Mouse (Mus musculus): ENCODE data around the gene Arl16. TPM values are rescaled to one million over a fixed set of nuclear protein-coding genes. Genes with fewer than 3 reads are reported as not detected.
A peak's percentile ranks its signal among the peaks of the same experiment; 100 is the strongest.

Arl16 gene
- polyA plus RNA-seq, 1 experiment from 2014 or later: 50.5 TPM

GRCm38 (mm10) chr11:120442344-120442743 is 25.1 kb downstream of the Arl16 start, which contains the start of gene Tspan10:
Tspan10 (plus strand) TSS chr11:120442644.
- no peak for ATAC-seq (ENCODE audit: insufficient number of reproducible peaks, low FRiP score, low TSS enrichment, low read depth)
- Histone ChIP-seq H3K9ac (no peak within 1 kb of the TSS), H3K4me2 (no peak within 1 kb of the TSS), H3K4me3 (no peak within 1 kb of the TSS), H3K9me3 (no peaks in the 10 kb centered on the region), H3K36me3 (no peaks in the 10 kb centered on the region), H3K4me1 (no peaks in the 10 kb centered on the region), H3K27me3 (no peaks in the 10 kb centered on the region), H3K27ac (no peak within 1 kb of the TSS)
- 84% methylated on average over 3 of the region's 3 CpGs for WGBS

DNA sequence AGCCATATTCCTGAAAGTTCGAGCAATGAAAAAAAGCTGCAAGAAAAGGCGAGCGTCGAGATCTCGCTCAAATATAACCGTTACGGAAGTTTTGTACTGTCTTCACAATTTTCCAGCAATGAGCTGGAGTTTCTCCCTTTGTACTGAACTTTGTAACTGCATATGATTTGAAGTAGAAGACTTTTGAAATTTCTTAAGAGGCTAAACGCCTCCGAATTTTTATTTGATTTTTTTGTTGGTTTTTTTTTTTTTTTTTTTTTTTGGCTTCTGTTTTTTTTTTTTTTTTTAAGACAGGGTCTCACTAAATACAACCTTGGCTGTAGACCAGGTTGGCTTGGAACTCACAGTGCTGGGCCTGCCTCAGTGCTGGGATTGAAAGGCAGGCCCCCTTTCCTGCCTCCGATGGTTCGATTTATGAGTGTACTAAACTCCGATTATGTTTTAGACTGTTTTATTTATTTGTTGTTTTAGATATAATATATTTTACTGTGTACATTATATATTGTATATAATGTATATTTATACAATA is 29.5 kb downstream of the Arl16 start:
- Histone ChIP-seq H3K4me1 (peaks cover 12% of the 10 kb centered on the region), H3K27me3 (no peaks in the 10 kb centered on the region), H3K9ac (peak overlapping the region; percentile 97), H3K27ac (peak overlapping the region; percentile 82), H3K4me3 (peak overlapping the region; percentile 99), H3K4me2 (peak overlapping the region; percentile 64), H3K9me3 (no peaks in the 10 kb centered on the region), H3K36me3 (peaks cover 18% of the 10 kb centered on the region)
- ATAC-seq (ENCODE audit: insufficient number of reproducible peaks, low FRiP score, low TSS enrichment, low read depth): no peak
- WGBS: 20% methylated on average over 12 of the region's 12 CpGs

- WGBS: under 1% methylated on average over 72 of the region's 77 CpGs
- H3K27me3 ChIP-seq: no peaks in the 10 kb centered on the region
- H3K36me3 ChIP-seq: peaks cover 24% of the 10 kb centered on the region
- H3K4me2 ChIP-seq: peak within 1 kb of the TSS; percentile 64
- ATAC-seq (ENCODE audit: insufficient number of reproducible peaks, low FRiP score, low TSS enrichment, low read depth): peak; percentile 89
- peak within 1 kb of the TSS; percentile 82 for H3K27ac ChIP-seq
- H3K4me3 ChIP-seq: peak within 1 kb of the TSS; percentile 99
- H3K4me1 ChIP-seq: peaks cover 12% of the 10 kb centered on the region
- no peaks in the 10 kb centered on the region for H3K9me3 ChIP-seq
- peak within 1 kb of the TSS; percentile 97 for H3K9ac ChIP-seq
Observed at GRCm38 (mm10) chr11:120437152-120437856, 30.1 kb downstream of the Arl16 start, which contains the start of gene Nploc4. Nploc4 (minus strand) TSS chr11:120437708.

GRCm38 (mm10) chr11:120426727-120427126 is 40.7 kb downstream of the Arl16 start:
- H3K4me2 ChIP-seq: no peak overlapping the region
- 90% methylated on average over 3 of the region's 3 CpGs for WGBS
- H3K9ac ChIP-seq: no peak overlapping the region

DNA sequence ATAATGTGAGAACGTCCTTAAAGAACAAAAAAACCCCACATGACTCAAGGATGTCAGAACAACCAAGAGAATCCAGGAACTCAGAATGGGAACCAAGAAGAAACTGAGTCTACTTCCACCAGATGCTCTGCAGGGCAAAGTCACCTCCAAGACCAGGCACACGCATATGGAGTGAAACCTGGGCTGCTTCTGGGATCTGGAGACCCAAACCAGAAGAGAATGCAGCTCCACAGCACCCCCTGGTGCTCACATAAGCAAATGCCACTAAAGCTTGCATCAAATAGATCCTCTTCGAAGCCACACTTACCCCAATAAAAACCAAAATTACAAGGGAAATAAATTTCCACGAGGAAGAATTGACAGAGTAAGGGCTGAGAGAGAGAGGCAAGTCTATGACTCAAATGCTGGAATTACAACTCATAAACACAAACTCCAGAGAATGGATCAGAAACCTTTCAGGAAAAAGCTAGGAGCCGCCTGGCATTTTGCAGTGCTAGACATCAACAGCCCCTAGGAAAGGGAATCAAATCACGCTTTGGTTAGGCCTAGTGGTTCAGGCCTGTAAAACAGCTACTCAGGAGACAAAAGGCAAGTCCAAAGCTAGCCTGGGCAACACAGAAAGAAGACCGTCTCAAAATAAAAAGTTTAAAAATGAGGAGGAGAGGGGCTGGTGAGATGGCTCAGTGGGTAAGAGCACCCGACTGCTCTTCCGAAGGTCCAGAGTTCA is 43.7 kb downstream of the Arl16 start:
- WGBS: 57% methylated on average over 9 of the region's 9 CpGs

More at GRCm38 (mm10) chr11:120426727-120427126, 40.7 kb downstream of the Arl16 start:
- Histone ChIP-seq H3K4me3 (no peak overlapping the region), H3K36me3 (peaks cover 58% of the 10 kb centered on the region), H3K27me3 (no peaks in the 10 kb centered on the region), H3K27ac (no peak overlapping the region), H3K4me1 (peaks cover 11% of the 10 kb centered on the region; the same call in 1 of the 2 replicates), H3K9me3 (no peaks in the 10 kb centered on the region)
- ATAC-seq (ENCODE audit: insufficient number of reproducible peaks, low FRiP score, low TSS enrichment, low read depth): no peak

DNA sequence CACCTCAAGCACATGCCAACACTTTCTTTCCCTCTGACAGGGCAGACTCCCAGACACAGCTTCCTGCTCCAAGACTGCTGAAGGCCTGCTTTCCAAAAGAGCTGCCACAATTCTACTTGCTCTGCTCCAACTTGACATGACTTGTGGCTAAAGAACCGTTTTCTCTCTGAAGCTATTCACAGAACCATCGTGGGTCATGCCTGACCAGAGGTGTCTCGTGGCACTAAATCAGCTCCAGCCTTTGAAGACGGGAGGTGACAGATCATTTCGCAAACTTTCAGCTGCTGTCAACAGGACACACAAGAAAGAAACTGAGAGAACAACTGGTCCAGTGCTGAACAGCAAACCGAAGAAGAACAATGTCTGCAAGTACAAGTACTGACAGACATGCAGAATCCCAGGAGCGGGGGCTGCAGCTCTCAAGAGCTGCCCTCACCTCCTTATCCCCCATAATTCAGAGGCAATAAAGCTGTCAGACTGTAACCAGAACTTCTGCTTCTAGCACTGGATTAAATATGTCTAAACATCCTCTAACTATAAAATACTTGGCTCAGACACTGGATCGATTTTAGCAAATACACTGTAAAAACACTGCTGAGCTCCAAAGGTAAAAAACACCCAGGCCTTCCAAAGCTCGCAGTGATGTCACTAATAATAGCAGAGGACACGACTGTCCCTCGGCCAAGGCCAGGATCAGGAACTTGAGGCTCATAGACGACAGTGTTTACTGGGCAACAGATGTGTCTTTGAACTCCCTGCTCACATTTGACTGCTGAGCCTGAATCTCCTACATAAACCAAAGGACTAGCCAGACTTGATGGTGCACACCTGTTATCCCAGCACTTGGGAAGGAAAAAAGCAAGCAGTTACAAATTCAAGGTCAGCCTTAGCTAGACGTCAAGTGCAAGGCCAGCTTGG is 44.5 kb downstream of the Arl16 start:
- no peak for ATAC-seq (ENCODE audit: insufficient number of reproducible peaks, low FRiP score, low TSS enrichment, low read depth)
- Histone ChIP-seq H3K4me2 (no peak overlapping the region), H3K4me3 (no peak overlapping the region), H3K9ac (no peak overlapping the region), H3K27ac (peak overlapping the region; percentile 47), H3K4me1 (peaks cover 11% of the 10 kb centered on the region; the same call in 1 of the 2 replicates), H3K9me3 (no peaks in the 10 kb centered on the region), H3K27me3 (no peaks in the 10 kb centered on the region), H3K36me3 (peaks cover 66% of the 10 kb centered on the region)
- 50% methylated on average over 13 of the region's 13 CpGs for WGBS

More for the DNA sequence above, 43.7 kb downstream of the Arl16 start:
- Histone ChIP-seq H3K9me3 (no peaks in the 10 kb centered on the region), H3K27me3 (no peaks in the 10 kb centered on the region), H3K4me2 (no peak overlapping the region), H3K4me1 (peaks cover 11% of the 10 kb centered on the region; the same call in 1 of the 2 replicates), H3K9ac (no peak overlapping the region), H3K36me3 (peaks cover 66% of the 10 kb centered on the region), H3K27ac (peak overlapping the region; percentile 8; the same call in 1 of the 2 replicates), H3K4me3 (no peak overlapping the region)
- no peak for ATAC-seq (ENCODE audit: insufficient number of reproducible peaks, low FRiP score, low TSS enrichment, low read depth)

GRCm38 (mm10) chr11:120418592-120418991 is 48.8 kb downstream of the Arl16 start:
- Histone ChIP-seq H3K9ac (no peak overlapping the region), H3K4me2 (no peak overlapping the region), H3K9me3 (no peaks in the 10 kb centered on the region), H3K4me1 (peaks cover 11% of the 10 kb centered on the region; the same call in 1 of the 2 replicates), H3K27me3 (no peaks in the 10 kb centered on the region), H3K27ac (no peak overlapping the region), H3K4me3 (no peak overlapping the region), H3K36me3 (peaks cover 72% of the 10 kb centered on the region)
- ATAC-seq (ENCODE audit: insufficient number of reproducible peaks, low FRiP score, low TSS enrichment, low read depth): no peak
- WGBS: 70% methylated on average over 1 of the region's 1 CpGs

DNA sequence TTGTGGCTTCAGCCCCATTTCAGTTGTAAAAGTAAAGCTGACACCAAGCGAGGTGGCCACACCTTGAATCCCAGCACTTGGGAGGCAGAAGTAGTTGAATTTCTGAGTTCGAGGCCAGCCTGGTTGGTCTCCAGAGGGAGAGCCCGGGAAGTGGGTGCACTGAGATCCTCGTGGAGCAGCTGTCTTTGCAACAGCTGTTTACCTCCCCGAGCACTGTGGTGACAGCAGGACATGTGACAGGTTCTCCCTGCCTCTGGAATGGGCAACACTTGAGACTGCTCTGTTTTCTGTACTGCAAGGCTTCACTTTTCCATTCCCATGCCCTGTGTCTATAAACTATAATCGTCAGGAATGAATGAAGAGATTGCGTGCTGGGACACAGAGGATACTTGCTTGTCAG is 49.6 kb downstream of the Arl16 start:
- 87% methylated on average over 7 of the region's 7 CpGs for WGBS

More for the DNA sequence above, 49.6 kb downstream of the Arl16 start:
- Histone ChIP-seq H3K4me1 (peaks cover 5% of the 10 kb centered on the region; the same call in 1 of the 2 replicates), H3K27me3 (no peaks in the 10 kb centered on the region), H3K36me3 (peaks cover 79% of the 10 kb centered on the region), H3K9ac (no peak overlapping the region), H3K9me3 (no peaks in the 10 kb centered on the region), H3K4me3 (no peak overlapping the region), H3K4me2 (no peak overlapping the region), H3K27ac (no peak overlapping the region)
- no peak for ATAC-seq (ENCODE audit: insufficient number of reproducible peaks, low FRiP score, low TSS enrichment, low read depth)

Other genes with a start within 250 kb of the Arl16 start
- gene Bahcc1, start 234.7 kb downstream of the Arl16 start, polyA plus RNA-seq (2015; fragmentation: Nextera tagmentation; extraction: Ambion mirVana): 5.8 and 6.7 TPM in 2 replicates
- gene Actg1, start 119.1 kb downstream of the Arl16 start, polyA plus RNA-seq (2015; fragmentation: Nextera tagmentation; extraction: Ambion mirVana): 2,203 and 2,296 TPM in 2 replicates
- 0.31 and 0.79 TPM in 2 replicates for gene Fscn2, start 106.1 kb downstream of the Arl16 start, polyA plus RNA-seq (2015; fragmentation: Nextera tagmentation; extraction: Ambion mirVana)
- gene Faap100, start 88.8 kb downstream of the Arl16 start, polyA plus RNA-seq (2015; fragmentation: Nextera tagmentation; extraction: Ambion mirVana): 33.1 and 33.3 TPM in 2 replicates
- 28.8 and 30.8 TPM in 2 replicates for gene Nploc4, start 29.9 kb downstream of the Arl16 start, polyA plus RNA-seq (2015; fragmentation: Nextera tagmentation; extraction: Ambion mirVana)
- gene Tspan10, start 25.0 kb downstream of the Arl16 start, polyA plus RNA-seq (2015; fragmentation: Nextera tagmentation; extraction: Ambion mirVana): 0.28 and 0.43 TPM in 2 replicates
- gene Pde6g, start 14.1 kb downstream of the Arl16 start, polyA plus RNA-seq (2015; fragmentation: Nextera tagmentation; extraction: Ambion mirVana): 0.17 and 0.52 TPM in 2 replicates
- 13.1 and 14.4 TPM in 2 replicates for gene Oxld1, start 9.5 kb downstream of the Arl16 start, polyA plus RNA-seq (2015; fragmentation: Nextera tagmentation; extraction: Ambion mirVana)
- 32.4 and 34.1 TPM in 2 replicates for gene Ccdc137, start 9.5 kb downstream of the Arl16 start, polyA plus RNA-seq (2015; fragmentation: Nextera tagmentation; extraction: Ambion mirVana)
- gene Mrpl12, start 17.0 kb upstream of the Arl16 start, polyA plus RNA-seq (2015; fragmentation: Nextera tagmentation; extraction: Ambion mirVana): 113 and 121 TPM in 2 replicates
- 36.7 and 36.9 TPM in 2 replicates for gene Slc25a10, start 24.2 kb upstream of the Arl16 start, polyA plus RNA-seq (2015; fragmentation: Nextera tagmentation; extraction: Ambion mirVana)
- 3.5 and 4.4 TPM in 2 replicates for gene Gcgr, start 63.1 kb upstream of the Arl16 start, polyA plus RNA-seq (2015; fragmentation: Nextera tagmentation; extraction: Ambion mirVana)
- 237 and 239 TPM in 2 replicates for gene Mcrip1, start 82.1 kb upstream of the Arl16 start, polyA plus RNA-seq (2015; fragmentation: Nextera tagmentation; extraction: Ambion mirVana)
- 3.2 and 11.9 TPM in 2 replicates for gene Ppp1r27, start 83.5 kb upstream of the Arl16 start, polyA plus RNA-seq (2015; fragmentation: Nextera tagmentation; extraction: Ambion mirVana)
- gene P4hb, start 105.6 kb upstream of the Arl16 start, polyA plus RNA-seq (2015; fragmentation: Nextera tagmentation; extraction: Ambion mirVana): 1,021 and 1,099 TPM in 2 replicates
- gene Arhgdia, start 114.0 kb upstream of the Arl16 start, polyA plus RNA-seq (2015; fragmentation: Nextera tagmentation; extraction: Ambion mirVana): 581 and 641 TPM in 2 replicates
- 342 and 405 TPM in 2 replicates for gene Alyref, start 130.8 kb upstream of the Arl16 start, polyA plus RNA-seq (2015; fragmentation: Nextera tagmentation; extraction: Ambion mirVana)
- 212 and 215 TPM in 2 replicates for gene Anapc11, start 130.8 kb upstream of the Arl16 start, polyA plus RNA-seq (2015; fragmentation: Nextera tagmentation; extraction: Ambion mirVana)
- 2.2 and 2.9 TPM in 2 replicates for gene Npb, start 140.9 kb upstream of the Arl16 start, polyA plus RNA-seq (2015; fragmentation: Nextera tagmentation; extraction: Ambion mirVana)
- gene Pcyt2, start 150.3 kb upstream of the Arl16 start, polyA plus RNA-seq (2015; fragmentation: Nextera tagmentation; extraction: Ambion mirVana): 130 and 136 TPM in 2 replicates
- gene Sirt7, start 157.6 kb upstream of the Arl16 start, polyA plus RNA-seq (2015; fragmentation: Nextera tagmentation; extraction: Ambion mirVana): 32.9 and 33.4 TPM in 2 replicates
- gene Mafg, start 166.0 kb upstream of the Arl16 start, polyA plus RNA-seq (2015; fragmentation: Nextera tagmentation; extraction: Ambion mirVana): 26.6 and 32.9 TPM in 2 replicates
- gene Pycr1, start 176.2 kb upstream of the Arl16 start, polyA plus RNA-seq (2015; fragmentation: Nextera tagmentation; extraction: Ambion mirVana): 61.6 and 72.1 TPM in 2 replicates
- gene Myadml2, start 180.6 kb upstream of the Arl16 start, polyA plus RNA-seq (2015; fragmentation: Nextera tagmentation; extraction: Ambion mirVana): 0.61 and 4.0 TPM in 2 replicates
- 4.8 and 5.4 TPM in 2 replicates for gene Notum, start 193.6 kb upstream of the Arl16 start, polyA plus RNA-seq (2015; fragmentation: Nextera tagmentation; extraction: Ambion mirVana)
- gene Aspscr1, start 205.4 kb upstream of the Arl16 start, polyA plus RNA-seq (2015; fragmentation: Nextera tagmentation; extraction: Ambion mirVana): 107 TPM in 2 replicates
- gene Cenpx, start 246.1 kb upstream of the Arl16 start, polyA plus RNA-seq (2015; fragmentation: Nextera tagmentation; extraction: Ambion mirVana): 156 and 166 TPM in 2 replicates
- 63.7 and 65.9 TPM in 2 replicates for gene Lrrc45, start 246.3 kb upstream of the Arl16 start, polyA plus RNA-seq (2015; fragmentation: Nextera tagmentation; extraction: Ambion mirVana)